Mouse (Mus musculus): ENCODE results near the gene Cpeb3. TPM values are rescaled to one million over a fixed set of nuclear protein-coding genes. Genes with fewer than 3 reads are reported as not detected.

The Cpeb3 gene
- polyA plus RNA-seq, 1 experiment from 2014 or later: 0.63 TPM

DNA sequence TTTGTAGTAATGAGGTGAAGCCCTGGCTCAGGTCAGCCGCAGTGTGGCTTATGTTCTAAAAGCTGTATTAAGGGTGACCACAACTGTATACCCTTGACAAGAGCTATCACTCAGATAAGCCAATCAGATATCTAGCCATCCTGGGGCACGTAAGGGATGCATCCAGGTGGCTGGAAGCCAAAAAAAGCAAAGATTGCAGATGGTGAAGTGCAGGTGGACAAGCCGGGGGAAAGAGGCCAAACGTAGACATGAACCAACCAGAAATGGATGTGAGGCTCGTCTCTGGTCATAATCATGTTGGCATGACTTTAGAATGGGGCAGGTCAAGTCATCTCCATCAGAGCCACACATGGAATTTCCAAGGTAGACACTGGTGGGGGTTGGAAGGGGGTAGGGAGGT is 177.0 kb downstream of the Cpeb3 start:
- no peaks in the 10 kb centered on the region for H3K36me3 ChIP-seq (ENCODE audit: insufficient read depth)
- H3K4me2 ChIP-seq: no peak overlapping the region
- H3K27me3 ChIP-seq (ENCODE audit: insufficient read depth, low read length): no peaks in the 10 kb centered on the region
- TF ChIP-seq CTCF (IDR thresholded peaks at IDR 0.05; ENCODE audit: low read depth): no peak
- H3K27ac ChIP-seq (ENCODE audit: low read depth): no peak overlapping the region
- H3K4me3 ChIP-seq (ENCODE audit: low read depth, low read length): no peak overlapping the region
- no peaks in the 10 kb centered on the region for H3K9me3 ChIP-seq (ENCODE audit: low read depth, low read length)
- no peak overlapping the region for H3K9ac ChIP-seq
- DNase-seq: no peak
- no peak for ATAC-seq (ENCODE audit: insufficient read depth)
- H3K4me1 ChIP-seq (ENCODE audit: insufficient read depth): no peaks in the 10 kb centered on the region; the same call in 1 of the 2 replicates
- WGBS: 81% methylated on average over 5 of the region's 5 CpGs

GRCm38 (mm10) chr19:37029771-37030170 is 178.6 kb downstream of the Cpeb3 start:
- Histone ChIP-seq H3K27ac (ENCODE audit: low read depth) (no peak overlapping the region), H3K4me2 (no peak overlapping the region), H3K9me3 (ENCODE audit: low read depth, low read length) (no peaks in the 10 kb centered on the region), H3K27me3 (ENCODE audit: insufficient read depth, low read length) (no peaks in the 10 kb centered on the region), H3K4me3 (ENCODE audit: low read depth, low read length) (no peak overlapping the region), H3K9ac (no peak overlapping the region), H3K36me3 (ENCODE audit: insufficient read depth) (no peaks in the 10 kb centered on the region), H3K4me1 (ENCODE audit: insufficient read depth) (peaks cover 8% of the 10 kb centered on the region; the same call in 1 of the 2 replicates)
- DNase-seq (no peak), ATAC-seq (ENCODE audit: insufficient read depth) (no peak)
- 62% methylated on average over 6 of the region's 6 CpGs for WGBS
- no peak for TF ChIP-seq CTCF (IDR thresholded peaks at IDR 0.05; ENCODE audit: low read depth)

GRCm38 (mm10) chr19:37026408-37026807 is 182.0 kb downstream of the Cpeb3 start:
- WGBS: 55% methylated on average over 11 of the region's 11 CpGs
- ATAC-seq (ENCODE audit: insufficient read depth) (no peak), DNase-seq (peak; percentile 30)
- Histone ChIP-seq H3K27me3 (ENCODE audit: insufficient read depth, low read length) (no peaks in the 10 kb centered on the region), H3K9ac (no peak overlapping the region), H3K4me3 (ENCODE audit: low read depth, low read length) (no peak overlapping the region), H3K4me2 (no peak overlapping the region), H3K9me3 (ENCODE audit: low read depth, low read length) (no peaks in the 10 kb centered on the region), H3K4me1 (ENCODE audit: insufficient read depth) (peaks cover 8% of the 10 kb centered on the region; the same call in 1 of the 2 replicates), H3K36me3 (ENCODE audit: insufficient read depth) (no peaks in the 10 kb centered on the region), H3K27ac (ENCODE audit: low read depth) (no peak overlapping the region)
- TF ChIP-seq CTCF (IDR thresholded peaks at IDR 0.05; ENCODE audit: low read depth): no peak

GRCm38 (mm10) chr19:37025839-37026319 is 182.5 kb downstream of the Cpeb3 start:
- Histone ChIP-seq H3K9me3 (ENCODE audit: low read depth, low read length) (no peaks in the 10 kb centered on the region), H3K27me3 (ENCODE audit: insufficient read depth, low read length) (no peaks in the 10 kb centered on the region), H3K4me3 (ENCODE audit: low read depth, low read length) (no peak overlapping the region), H3K36me3 (ENCODE audit: insufficient read depth) (no peaks in the 10 kb centered on the region), H3K9ac (no peak overlapping the region), H3K4me1 (ENCODE audit: insufficient read depth) (peaks cover 8% of the 10 kb centered on the region; the same call in 1 of the 2 replicates), H3K27ac (ENCODE audit: low read depth) (no peak overlapping the region), H3K4me2 (no peak overlapping the region)
- WGBS: 62% methylated on average over 13 of the region's 13 CpGs
- ATAC-seq (ENCODE audit: insufficient read depth) (no peak), DNase-seq (no peak)
- TF ChIP-seq CTCF (IDR thresholded peaks at IDR 0.05; ENCODE audit: low read depth): no peak

DNA sequence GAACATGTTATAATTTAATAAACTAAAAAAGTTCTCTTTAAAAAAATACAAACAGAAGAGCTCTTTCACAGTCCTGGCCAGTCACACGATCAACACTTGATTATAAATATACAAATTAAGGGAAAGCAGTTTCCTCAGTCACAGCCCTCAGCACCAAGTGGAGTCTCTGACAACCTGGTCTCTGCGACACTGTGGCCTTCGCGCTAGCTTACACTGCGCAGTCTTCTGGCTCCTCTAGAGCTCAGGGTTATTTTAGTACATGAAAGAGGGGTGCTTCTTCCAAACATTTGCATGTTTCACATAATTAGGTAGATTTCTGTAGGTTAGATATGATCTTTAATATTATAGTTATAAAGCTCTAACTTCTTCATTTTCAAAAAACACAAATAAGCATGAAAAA is 186.3 kb downstream of the Cpeb3 start:
- no peak for ATAC-seq (ENCODE audit: insufficient read depth)
- no peaks in the 10 kb centered on the region for H3K27me3 ChIP-seq (ENCODE audit: insufficient read depth, low read length)
- WGBS: 86% methylated on average over 5 of the region's 5 CpGs
- H3K9ac ChIP-seq: no peak overlapping the region
- H3K4me1 ChIP-seq (ENCODE audit: insufficient read depth): peaks cover 12% of the 10 kb centered on the region
- H3K36me3 ChIP-seq (ENCODE audit: insufficient read depth): no peaks in the 10 kb centered on the region
- no peaks in the 10 kb centered on the region for H3K9me3 ChIP-seq (ENCODE audit: low read depth, low read length)
- no peak overlapping the region for H3K4me3 ChIP-seq (ENCODE audit: low read depth, low read length)
- no peak for TF ChIP-seq CTCF (IDR thresholded peaks at IDR 0.05; ENCODE audit: low read depth)
- no peak for DNase-seq
- no peak overlapping the region for H3K27ac ChIP-seq (ENCODE audit: low read depth)
- H3K4me2 ChIP-seq: no peak overlapping the region

- H3K9ac ChIP-seq: no peak overlapping the region
- ATAC-seq (ENCODE audit: insufficient read depth) (no peak), DNase-seq (no peak)
- H3K27ac ChIP-seq (ENCODE audit: low read depth): no peak overlapping the region
- H3K4me2 ChIP-seq: no peak overlapping the region
- TF ChIP-seq CTCF (IDR thresholded peaks at IDR 0.05; ENCODE audit: low read depth): no peak
- 72% methylated on average over 11 of the region's 11 CpGs for WGBS
- no peak overlapping the region for H3K4me3 ChIP-seq (ENCODE audit: low read depth, low read length)
- peaks cover 8% of the 10 kb centered on the region for H3K4me1 ChIP-seq (ENCODE audit: insufficient read depth)
- no peaks in the 10 kb centered on the region for H3K36me3 ChIP-seq (ENCODE audit: insufficient read depth)
- H3K9me3 ChIP-seq (ENCODE audit: low read depth, low read length): no peaks in the 10 kb centered on the region; the same call in 1 of the 2 replicates
- no peaks in the 10 kb centered on the region for H3K27me3 ChIP-seq (ENCODE audit: insufficient read depth, low read length)
These were observed 187.4 kb downstream of the Cpeb3 start for GRCm38 (mm10) chr19:37020951-37021350.

DNA sequence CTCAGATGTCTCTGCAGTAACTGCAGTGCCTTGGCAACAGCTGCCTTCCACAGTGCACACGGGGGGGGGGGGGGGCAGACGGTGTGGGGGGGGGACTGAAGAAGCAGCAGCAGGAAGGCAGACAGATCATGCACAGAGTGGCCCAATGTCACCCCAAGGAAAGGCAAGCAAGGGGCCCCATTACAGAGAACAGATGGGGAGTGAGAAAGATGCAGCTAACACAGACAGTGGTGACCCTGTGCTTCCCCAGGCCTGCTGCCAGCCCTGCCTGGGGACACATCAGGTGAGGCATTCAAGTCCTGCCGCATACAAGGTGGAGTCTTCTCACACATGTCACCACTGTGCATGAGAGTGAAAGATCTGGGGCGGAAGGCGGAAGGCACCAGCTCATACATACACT is 187.9 kb downstream of the Cpeb3 start:
- H3K4me3 ChIP-seq (ENCODE audit: low read depth, low read length): no peak overlapping the region
- no peaks in the 10 kb centered on the region; the same call in 1 of the 2 replicates for H3K9me3 ChIP-seq (ENCODE audit: low read depth, low read length)
- no peak for DNase-seq
- no peak for ATAC-seq (ENCODE audit: insufficient read depth)
- 54% methylated on average over 5 of the region's 5 CpGs for WGBS
- H3K36me3 ChIP-seq (ENCODE audit: insufficient read depth): no peaks in the 10 kb centered on the region
- TF ChIP-seq CTCF (IDR thresholded peaks at IDR 0.05; ENCODE audit: low read depth): no peak
- no peaks in the 10 kb centered on the region for H3K27me3 ChIP-seq (ENCODE audit: insufficient read depth, low read length)
- H3K9ac ChIP-seq: no peak overlapping the region
- no peak overlapping the region for H3K4me2 ChIP-seq
- no peak overlapping the region for H3K27ac ChIP-seq (ENCODE audit: low read depth)
- peaks cover 4% of the 10 kb centered on the region; the same call in 1 of the 2 replicates for H3K4me1 ChIP-seq (ENCODE audit: insufficient read depth)

Measured in lung, embryonic 14.5 days (tissue).